Mouse (Mus musculus): ENCODE measurements around the gene Yy1.

Yy1 gene

GRCm38 (mm10) chr12:108780108-108780877, 12.5 kb upstream of the Yy1 start:
- DNase-seq, result no peak

- DNase-seq, result no peak
Measured at GRCm38 (mm10) chr12:108785161-108785560, 7.6 kb upstream of the Yy1 start.

- DNase-seq, result no peak
Measured at GRCm38 (mm10) chr12:108787329-108787728, 5.4 kb upstream of the Yy1 start.

- peak; percentile 72 for DNase-seq
Measured at GRCm38 (mm10) chr12:108792152-108792545, 624 bp upstream of the Yy1 start.

DNA sequence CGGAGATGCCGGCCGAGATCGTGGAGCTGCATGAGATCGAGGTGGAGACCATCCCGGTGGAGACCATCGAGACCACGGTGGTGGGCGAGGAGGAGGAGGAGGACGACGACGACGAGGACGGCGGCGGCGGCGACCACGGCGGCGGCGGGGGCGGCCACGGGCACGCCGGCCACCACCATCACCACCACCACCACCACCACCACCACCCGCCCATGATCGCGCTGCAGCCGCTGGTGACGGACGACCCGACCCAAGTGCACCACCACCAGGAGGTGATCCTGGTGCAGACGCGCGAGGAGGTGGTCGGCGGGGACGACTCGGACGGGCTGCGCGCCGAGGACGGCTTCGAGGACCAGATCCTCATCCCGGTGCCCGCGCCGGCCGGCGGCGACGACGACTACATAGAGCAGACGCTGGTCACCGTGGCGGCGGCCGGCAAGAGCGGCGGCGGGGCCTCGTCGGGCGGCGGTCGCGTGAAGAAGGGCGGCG, 724 bp downstream of the Yy1 start:
- DNase-seq, result peak; percentile 51

DNA sequence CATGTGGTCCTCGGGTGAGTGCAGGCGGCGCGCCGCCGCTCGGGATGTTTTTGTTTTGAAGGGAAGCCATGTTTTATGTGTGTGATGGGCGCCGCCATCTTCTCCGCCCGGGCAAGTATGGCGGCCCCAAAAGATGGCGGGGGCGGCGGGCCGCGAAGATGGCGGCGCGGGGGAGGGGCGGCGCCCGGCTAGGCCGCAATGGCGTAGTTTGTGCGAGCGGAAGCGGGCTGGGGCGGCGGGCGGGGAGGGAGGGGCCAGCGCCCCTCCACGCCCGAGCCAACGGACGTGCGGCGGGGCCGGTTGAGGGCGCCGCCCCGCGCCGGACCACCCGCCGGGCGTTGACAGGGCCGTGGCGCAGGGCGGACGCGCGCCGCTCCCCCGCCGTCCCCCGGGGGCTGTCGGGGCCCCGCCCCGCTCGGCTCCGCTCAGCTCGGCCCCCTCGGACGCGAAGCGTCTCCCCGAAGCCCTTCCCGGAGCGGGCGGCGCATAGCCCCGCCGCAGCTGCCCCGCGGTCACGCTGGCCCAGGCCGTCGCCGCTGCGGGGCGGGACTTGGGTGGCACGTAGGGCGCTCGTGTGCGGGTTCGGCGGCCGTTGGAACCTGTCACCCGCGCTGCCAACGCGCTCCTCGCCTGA, 1.4 kb downstream of the Yy1 start:
- peak; percentile 72 for DNase-seq

- no peak for DNase-seq
Measured at GRCm38 (mm10) chr12:108794979-108795537, 2.3 kb downstream of the Yy1 start.

DNA sequence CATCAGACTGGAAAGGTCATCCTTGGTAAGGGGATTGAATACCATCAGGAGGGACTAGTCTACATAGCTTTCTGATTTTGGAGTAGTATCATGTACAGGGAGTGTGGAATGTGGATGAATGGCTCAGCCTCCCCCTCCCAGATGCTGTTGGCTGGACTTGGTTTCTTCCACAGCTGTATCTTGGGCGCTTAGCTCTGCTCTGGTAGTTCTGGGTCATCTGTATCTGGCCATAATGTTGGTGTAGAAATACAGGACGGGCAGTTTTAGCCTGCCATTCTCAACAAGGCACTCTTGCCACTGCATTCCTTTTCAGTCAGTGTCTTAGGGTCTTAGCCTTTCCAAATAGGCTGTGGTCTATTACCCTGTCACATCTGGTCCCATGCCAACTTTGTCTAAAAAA, 8.8 kb downstream of the Yy1 start:
- DNase-seq, result no peak

DNA sequence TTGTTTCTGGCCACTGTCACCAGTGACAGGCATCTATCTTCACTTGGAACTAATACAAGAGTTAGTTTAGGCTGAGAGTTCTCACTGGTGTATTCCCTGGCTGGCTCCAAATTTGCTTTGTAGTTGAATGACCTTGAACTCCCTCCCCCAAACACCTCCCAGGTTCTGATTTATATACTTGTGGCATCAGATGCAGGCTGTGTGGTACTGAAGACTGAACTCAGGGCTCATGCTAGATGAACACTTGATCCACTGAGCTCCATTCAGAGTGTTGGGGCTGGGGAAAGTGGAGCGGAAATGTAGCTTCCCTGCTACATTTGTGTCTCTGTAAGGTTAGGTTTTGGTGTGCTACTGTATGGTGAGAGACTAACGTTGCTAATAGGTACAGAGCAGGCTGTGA, 11.6 kb downstream of the Yy1 start:
- no peak for DNase-seq

GRCm38 (mm10) chr12:108808465-108808864, 15.7 kb downstream of the Yy1 start:
- no peak for DNase-seq

DNA sequence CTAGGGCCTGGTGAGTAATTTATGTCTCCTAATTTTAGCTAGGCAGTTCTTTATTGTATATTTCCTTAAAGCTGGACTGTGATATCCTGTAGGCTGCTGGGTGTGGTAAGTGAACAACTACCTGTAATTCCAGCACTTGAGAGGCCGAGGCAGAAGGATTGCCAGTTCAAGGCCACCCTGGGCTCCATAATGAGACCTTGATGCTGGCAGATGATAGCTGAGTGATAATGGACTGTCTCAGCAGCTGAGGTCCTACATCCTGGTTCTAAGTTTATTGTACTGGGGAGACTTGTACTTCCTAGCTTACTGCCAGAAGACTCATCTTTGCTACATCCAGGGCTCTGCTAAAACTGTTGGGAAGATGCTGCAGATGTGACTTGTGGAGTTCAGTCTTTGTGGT, 17.0 kb downstream of the Yy1 start:
- DNase-seq, result no peak

DNA sequence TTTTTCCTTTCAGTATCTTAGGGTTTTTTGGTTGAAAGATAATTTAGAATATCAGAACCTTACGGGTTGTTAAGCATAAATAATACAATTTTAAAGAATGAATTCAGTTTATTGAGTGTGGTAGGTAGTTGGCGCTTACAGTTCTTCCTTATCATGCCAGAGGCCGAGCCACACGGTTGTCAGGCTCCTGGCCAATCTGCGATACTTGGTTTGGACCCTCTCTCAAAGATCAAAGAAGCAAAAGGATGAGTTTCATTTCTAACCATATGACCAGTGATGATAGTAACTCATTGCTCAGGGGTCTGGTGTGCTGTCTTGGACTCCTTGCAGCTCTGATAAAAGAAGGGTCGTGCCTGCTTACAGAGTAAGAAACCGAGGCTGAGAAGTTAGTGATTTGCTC, 17.5 kb downstream of the Yy1 start:
- DNase-seq, result no peak

DNA sequence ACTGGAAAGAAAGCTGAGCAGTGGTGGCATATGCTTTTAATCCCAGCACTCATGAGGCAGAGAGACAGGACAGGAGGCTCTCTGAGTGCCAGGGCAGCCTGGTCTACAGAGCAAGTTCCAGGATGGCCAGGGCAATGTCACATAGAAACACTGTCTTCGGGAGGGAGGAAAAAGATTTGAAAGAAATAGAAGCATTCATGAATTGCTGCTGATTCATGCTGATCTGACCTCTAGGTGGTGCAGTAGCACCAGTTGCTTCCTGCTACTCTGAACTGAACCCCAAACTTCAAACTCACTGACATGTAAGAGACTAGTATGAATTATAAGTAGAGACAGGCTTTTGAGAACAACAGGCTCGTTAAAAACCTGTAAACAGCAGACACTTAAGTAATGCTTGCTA, 18.4 kb downstream of the Yy1 start:
- no peak for DNase-seq

DNA sequence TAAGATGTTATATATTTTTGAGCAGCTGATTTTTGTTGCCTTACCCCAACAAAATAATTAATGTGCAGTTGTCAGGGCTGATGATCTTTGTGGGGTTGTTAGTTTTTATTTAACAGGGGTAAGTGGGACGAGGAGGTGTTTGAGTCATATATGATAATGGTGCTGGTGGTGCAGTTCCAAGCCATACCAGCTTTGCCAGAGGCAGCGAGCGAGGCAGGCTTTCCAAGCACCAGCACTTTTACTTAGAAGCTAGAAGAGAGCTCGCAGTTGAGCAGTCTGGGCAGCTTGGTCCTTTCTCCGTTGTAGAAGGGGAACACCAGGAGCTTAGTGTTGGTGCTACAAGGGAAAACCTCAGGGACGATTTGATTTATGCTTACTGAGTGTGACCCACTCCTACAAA, 19.7 kb downstream of the Yy1 start:
- DNase-seq, result no peak

- DNase-seq, result no peak
Measured at GRCm38 (mm10) chr12:108814470-108814869, 21.7 kb downstream of the Yy1 start.

DNA sequence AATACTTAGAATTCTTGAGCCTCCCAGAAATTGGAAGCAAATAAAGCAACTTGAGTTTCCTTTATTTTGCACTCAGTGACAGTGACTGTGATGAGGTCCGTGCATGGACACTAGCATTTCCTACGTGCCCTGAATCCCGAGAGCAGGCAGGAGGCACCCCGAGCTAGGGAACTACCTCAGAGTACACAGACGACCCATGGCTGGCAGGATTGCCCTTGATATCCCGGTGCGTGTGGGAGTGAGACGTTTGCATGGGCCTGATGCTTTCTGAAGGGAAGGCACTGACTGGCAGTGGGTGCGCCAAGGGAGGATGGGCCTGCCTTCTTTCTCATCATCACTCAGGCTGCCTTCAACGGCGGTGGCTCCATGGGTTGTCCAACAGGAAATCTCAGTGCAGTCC, 23.8 kb downstream of the Yy1 start:
- no peak for DNase-seq

- no peak for DNase-seq
Measured at GRCm38 (mm10) chr12:108820461-108820860, 27.7 kb downstream of the Yy1 start.

DNA sequence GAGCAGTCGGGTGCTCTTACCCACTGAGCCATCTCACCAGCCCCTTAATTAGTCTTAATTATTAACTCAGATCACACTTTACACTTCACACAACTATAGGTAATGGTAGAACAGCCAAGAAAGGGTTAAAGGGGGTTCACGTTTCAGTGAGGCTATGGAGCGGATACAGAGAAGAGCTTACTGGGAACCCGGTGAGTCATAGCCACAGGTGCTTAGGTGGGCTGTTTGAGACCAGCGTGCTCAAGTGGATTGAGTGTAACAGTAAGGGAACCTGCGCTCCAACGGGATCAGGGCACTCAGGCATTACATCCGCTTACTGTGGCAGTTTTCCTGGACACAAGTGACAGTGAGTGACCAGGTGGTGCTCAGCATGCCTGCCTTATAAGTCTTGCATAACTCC, 30.3 kb downstream of the Yy1 start:
- DNase-seq, result no peak

DNA sequence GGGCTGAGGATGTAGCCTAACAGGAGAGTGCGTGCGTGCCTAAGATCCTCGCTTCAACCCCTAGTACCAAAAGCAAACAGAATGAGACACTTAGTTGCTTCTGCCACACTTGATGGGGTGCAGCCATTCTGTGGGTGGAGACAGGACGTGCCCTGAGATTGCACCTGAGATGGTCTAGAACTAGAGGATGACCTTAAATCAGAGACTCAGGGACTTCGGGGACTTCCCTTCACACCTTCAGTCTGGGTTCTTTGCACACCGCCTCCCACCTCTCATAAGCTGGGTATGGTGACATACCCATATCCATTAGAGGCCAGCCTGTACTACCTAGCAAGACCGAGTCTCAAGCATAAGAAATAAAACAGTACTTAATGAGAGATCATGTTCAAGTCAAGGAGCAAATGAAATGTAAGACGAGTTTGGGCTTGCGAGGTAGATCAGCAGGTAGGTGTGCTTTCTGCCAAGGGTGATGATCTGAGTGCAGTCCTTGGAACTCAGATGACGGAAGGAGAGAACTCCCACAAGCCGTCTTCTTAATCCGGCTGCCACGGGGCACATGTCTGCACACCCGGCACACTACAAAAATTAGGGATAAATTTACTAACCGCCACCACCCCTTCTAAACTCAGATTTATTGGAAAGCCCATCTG, 31.6 kb downstream of the Yy1 start:
- no peak for DNase-seq

DNA sequence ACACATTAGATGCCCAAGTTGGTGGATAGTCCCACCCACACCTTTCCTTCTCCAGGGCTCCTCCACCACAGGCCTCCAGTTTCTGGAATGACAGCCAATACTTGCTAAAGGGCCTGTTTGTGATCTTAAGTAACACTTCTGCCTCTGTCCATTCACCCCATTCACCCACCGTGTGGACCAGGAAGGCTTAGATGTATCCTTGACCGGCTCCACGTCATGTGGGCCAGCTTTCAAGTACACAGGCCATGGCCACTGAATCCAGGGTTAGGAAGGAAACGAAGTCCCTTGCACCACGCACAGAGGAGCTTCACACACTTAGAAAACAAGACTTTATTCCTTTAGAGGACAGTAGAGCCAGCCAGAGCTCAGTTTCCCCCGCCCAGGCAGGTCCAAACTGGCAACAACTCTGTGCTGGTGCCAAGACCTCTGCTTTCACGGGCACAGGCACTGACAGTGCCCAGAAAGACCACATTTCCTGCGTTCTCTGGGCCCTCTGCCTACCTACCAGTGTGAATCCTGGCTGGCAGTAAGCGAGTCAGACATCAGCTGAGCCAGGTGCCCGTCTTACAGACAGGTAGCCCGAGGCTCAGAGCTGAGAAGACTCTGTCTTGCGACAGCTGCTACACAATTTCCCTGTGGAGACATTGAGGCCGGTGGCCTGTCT, 32.9 kb downstream of the Yy1 start:
- DNase-seq, result no peak

DNA sequence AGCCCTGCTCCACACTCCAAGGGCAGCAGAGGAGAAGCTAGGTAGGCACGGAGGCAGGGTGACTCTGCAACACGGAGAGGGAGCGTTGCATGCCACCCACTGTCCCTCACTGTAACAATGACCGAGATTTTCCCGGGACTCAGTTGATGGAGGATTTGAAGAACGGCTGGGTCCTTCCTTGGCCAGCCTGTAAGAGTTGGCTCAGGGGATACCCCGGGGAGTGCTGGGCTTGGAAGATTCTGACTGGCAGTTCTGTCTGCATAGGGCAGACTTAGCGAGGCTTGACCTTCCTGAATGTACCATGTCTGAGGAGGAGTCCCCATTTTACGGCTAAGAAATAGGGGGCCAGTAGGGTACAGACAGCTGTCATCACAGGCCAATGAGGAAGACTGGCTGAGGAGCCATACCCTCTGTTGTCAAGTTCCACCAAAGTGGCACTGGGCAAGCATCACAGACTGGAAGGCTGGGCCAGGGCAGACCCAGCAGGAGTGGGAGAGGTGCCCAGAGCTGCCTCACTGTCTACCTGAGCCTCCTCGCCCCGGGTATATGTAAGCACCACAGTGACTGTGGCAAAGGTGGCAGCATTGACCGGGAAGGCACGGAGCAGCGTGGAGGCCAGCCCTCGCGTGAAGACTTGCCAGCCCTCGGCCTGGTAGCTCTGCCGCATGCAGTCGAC, 33.6 kb downstream of the Yy1 start:
- no peak for DNase-seq

DNA sequence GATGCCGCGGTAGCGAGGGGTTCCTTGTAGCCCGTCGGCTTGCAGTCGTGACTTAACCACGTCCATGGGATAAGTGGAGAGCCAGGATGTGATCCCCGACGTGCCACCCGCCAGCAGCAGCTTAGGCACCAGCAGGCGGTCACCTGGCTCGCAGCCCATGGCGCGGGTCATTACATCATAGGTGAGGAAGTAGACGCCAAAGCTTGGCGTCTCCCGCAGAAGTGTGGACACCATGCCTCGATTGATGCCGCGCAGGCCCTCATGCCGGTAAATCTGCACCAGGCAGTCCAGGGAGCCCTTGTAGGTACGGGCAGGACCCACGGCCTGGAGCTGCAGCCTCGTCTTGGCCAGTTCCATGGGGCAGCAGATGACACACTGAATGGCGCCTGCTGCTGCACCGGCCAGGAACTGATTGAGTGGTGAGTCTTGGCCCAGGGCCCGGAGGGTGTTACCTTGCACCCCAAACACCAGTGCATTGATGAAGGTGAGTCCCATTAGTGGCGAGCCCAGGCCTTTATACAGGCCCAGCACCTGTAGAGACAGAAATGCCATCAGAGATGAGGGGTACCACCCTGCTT, 34.3 kb downstream of the Yy1 start:
- no peak for DNase-seq

All from kidney, adult 11 months (tissue).